Mouse (Mus musculus) liver, embryonic 16.5 days (tissue): Measurements from ENCODE around the gene Tiam2. TPM values are rescaled to one million over a fixed set of nuclear protein-coding genes. Genes with fewer than 3 reads are reported as not detected.

Experiments
- ATAC-seq: fragments of 200-750 bp; cut with Nextera tagmentation; 2 replicates; pipeline ENCODE4 v1.8.0; 2017; ENCODE audit warnings: low read depth, mild to moderate bottlenecking, moderate number of reproducible peaks, moderate library complexity
- H3K27ac ChIP-seq: fragments of 300-500 bp; sonication (generic); 2 replicates; pipeline ENCODE4 v1.5.1; 2014; ENCODE audit warnings: mild to moderate bottlenecking, low read length
- H3K27me3 ChIP-seq: fragments of 300-500 bp; sonication (generic); 2 replicates; pipeline ENCODE4 v1.6.1; 2014; ENCODE audit warnings: low read depth, low read length, mixed read lengths; ENCODE audit not compliant: control insufficient read depth, insufficient read depth
- H3K36me3 ChIP-seq: fragments of 300-500 bp; sonication (generic); 2 replicates; pipeline ENCODE4 v1.6.1; 2014; ENCODE audit warnings: mild to moderate bottlenecking; ENCODE audit not compliant: control insufficient read depth, insufficient read depth
- H3K4me1 ChIP-seq: fragments of 300-500 bp; sonication (generic); 2 replicates; pipeline ENCODE4 v1.6.1; 2014; ENCODE audit warnings: low read depth, low read length, mixed read lengths; ENCODE audit not compliant: control insufficient read depth
- H3K4me2 ChIP-seq: fragments of 300-500 bp; sonication (generic); 2 replicates; pipeline ENCODE4 v1.6.1; 2014; ENCODE audit warnings: low read depth, low read length, mixed read lengths
- H3K4me3 ChIP-seq: fragments of 300-500 bp; sonication (generic); 2 replicates; pipeline ENCODE4 v1.5.1; 2014; ENCODE audit warnings: low read depth, mild to moderate bottlenecking, low read length
- H3K9ac ChIP-seq: fragments of 300-500 bp; sonication (generic); 2 replicates; pipeline ENCODE4 v1.6.1; 2014; ENCODE audit warnings: low read depth, low read length
- H3K9me3 ChIP-seq: fragments of 300-500 bp; sonication (generic); replicated peaks from 2 replicates; pipeline ENCODE4 v1.6.1; 2016; ENCODE audit warnings: low read length; ENCODE audit not compliant: control insufficient read depth
- WGBS: fragments of 180-500 bp; shearing (Covaris S2); extraction: QIAGEN DNeasy Blood & Tissue Kit; methylation state at CpG from one replicate; pipeline ENCODE4 v1.1.7; 2014; ENCODE audit not compliant: insufficient replicate concordance; 5-methylcytosine and 5-hydroxymethylcytosine counted together
- polyA plus RNA-seq: library from polyadenylated mRNA; unstranded; fragments of >200 nt; fragmentation: Nextera tagmentation; extraction: Ambion mirVana; gene quantifications from 2 replicates; pipeline ENCODE4 v1.2.1, GENCODE M21; 2015

The Tiam2 gene
- polyA plus RNA-seq, 1 experiment from 2014 or later = 0.86 TPM

- peak overlapping the region; percentile 78 for H3K4me2 ChIP-seq
- no peaks in the 10 kb centered on the region for H3K27me3 ChIP-seq
- peak overlapping the region; percentile 89; the same call in 1 of the 2 replicates for H3K4me3 ChIP-seq
- H3K27ac ChIP-seq = 0 out of 2 replicates have a peak overlapping the region, but pooled peaks have one; percentile 42
- ATAC-seq = no peak
- WGBS = 24% methylated on average over 1 of the region's 1 CpGs
- H3K4me1 ChIP-seq = peaks cover 19% of the 10 kb centered on the region
- no peak overlapping the region for H3K9ac ChIP-seq
- no peaks in the 10 kb centered on the region for H3K36me3 ChIP-seq
- no peaks in the 10 kb centered on the region for H3K9me3 ChIP-seq
Observed at GRCm38 (mm10) chr17:3556251-3556650, 229.9 kb downstream of the Tiam2 start.

- peak; percentile 97 for ATAC-seq
- Histone ChIP-seq H3K9ac (peak within 1 kb of the TSS; percentile 70), H3K4me2 (peak within 1 kb of the TSS; percentile 78), H3K27ac (peak within 1 kb of the TSS; percentile 87), H3K36me3 (no peaks in the 10 kb centered on the region), H3K4me1 (peaks cover 19% of the 10 kb centered on the region), H3K9me3 (no peaks in the 10 kb centered on the region), H3K4me3 (peak within 1 kb of the TSS; percentile 89), H3K27me3 (no peaks in the 10 kb centered on the region)
- WGBS = under 1% methylated on average over 59 of the region's 60 CpGs
Observed at GRCm38 (mm10) chr17:3557331-3558311, 231.2 kb downstream of the Tiam2 start, which contains the start of gene Tfb1m. Gene Tfb1m (minus strand): TSS chr17:3557781.

- no peaks in the 10 kb centered on the region for H3K36me3 ChIP-seq
- H3K27ac ChIP-seq = peak overlapping the region; percentile 87
- H3K9me3 ChIP-seq = no peaks in the 10 kb centered on the region
- ATAC-seq = no peak
- WGBS = 71% methylated on average over 9 of the region's 9 CpGs
- H3K4me1 ChIP-seq = peaks cover 19% of the 10 kb centered on the region
- peak overlapping the region; percentile 66 for H3K9ac ChIP-seq
- peak overlapping the region; percentile 78 for H3K4me2 ChIP-seq
- no peaks in the 10 kb centered on the region for H3K27me3 ChIP-seq
- peak overlapping the region; percentile 89 for H3K4me3 ChIP-seq
Observed at GRCm38 (mm10) chr17:3558356-3558870, 232.0 kb downstream of the Tiam2 start.

GRCm38 (mm10) chr17:3560534-3560933 is 234.2 kb downstream of the Tiam2 start:
- no peaks in the 10 kb centered on the region for H3K27me3 ChIP-seq
- no peaks in the 10 kb centered on the region for H3K9me3 ChIP-seq
- H3K4me1 ChIP-seq = peaks cover 19% of the 10 kb centered on the region
- WGBS = 40% methylated on average over 3 of the region's 3 CpGs
- no peak overlapping the region for H3K4me2 ChIP-seq
- H3K4me3 ChIP-seq = no peak overlapping the region
- no peak overlapping the region for H3K9ac ChIP-seq
- no peak for ATAC-seq
- no peak overlapping the region for H3K27ac ChIP-seq
- no peaks in the 10 kb centered on the region for H3K36me3 ChIP-seq

- Histone ChIP-seq H3K27ac (no peak overlapping the region), H3K36me3 (no peaks in the 10 kb centered on the region), H3K4me2 (no peak overlapping the region), H3K4me1 (peaks cover 8% of the 10 kb centered on the region), H3K9ac (no peak overlapping the region), H3K27me3 (no peaks in the 10 kb centered on the region), H3K4me3 (no peak overlapping the region), H3K9me3 (no peaks in the 10 kb centered on the region)
- ATAC-seq = no peak
- WGBS = 35% methylated on average over 8 of the region's 8 CpGs
Observed at GRCm38 (mm10) chr17:3562405-3562804, 236.0 kb downstream of the Tiam2 start.

- Histone ChIP-seq H3K27ac (no peak overlapping the region), H3K4me2 (no peak overlapping the region), H3K27me3 (no peaks in the 10 kb centered on the region), H3K9ac (no peak overlapping the region), H3K9me3 (no peaks in the 10 kb centered on the region), H3K4me1 (no peaks in the 10 kb centered on the region), H3K36me3 (no peaks in the 10 kb centered on the region), H3K4me3 (no peak overlapping the region)
- no peak for ATAC-seq
- WGBS = 5% methylated on average over 12 of the region's 12 CpGs
Observed at GRCm38 (mm10) chr17:3570876-3571275, 244.5 kb downstream of the Tiam2 start.

Other genes starting within 250 kb of the Tiam2 start
- 7.2 and 7.3 TPM in 2 replicates for gene Scaf8, start 211.6 kb upstream of the Tiam2 start, polyA plus RNA-seq
- 0.13 and 0.20 TPM in 2 replicates for gene Cldn20, start 206.0 kb downstream of the Tiam2 start, polyA plus RNA-seq
- gene Tfb1m, start 231.2 kb downstream of the Tiam2 start, polyA plus RNA-seq = 10.1 and 11.0 TPM in 2 replicates